Mouse (Mus musculus): ENCODE measurements around the gene Hectd1. TPM values are rescaled to one million over a fixed set of nuclear protein-coding genes. Genes with fewer than 3 reads are reported as not detected.

Gene Hectd1
- polyA plus RNA-seq, 1 experiment from 2014 or later, result 41.7 TPM

GRCm38 (mm10) chr12:51858134-51859028, 29.0 kb upstream of the Hectd1 start:
- H3K27me3 ChIP-seq (replicated peaks; ENCODE audit: control insufficient read depth, insufficient read depth, low read length), result no peaks in the 10 kb centered on the region
- H3K9ac ChIP-seq (replicated peaks; ENCODE audit: low read depth, low read length), result no peak overlapping the region
- H3K9me3 ChIP-seq (ENCODE audit: control insufficient read depth, low read length), result no peaks in the 10 kb centered on the region
- no peaks in the 10 kb centered on the region for H3K4me1 ChIP-seq (replicated peaks; ENCODE audit: control insufficient read depth, insufficient read depth, low read length)
- no peak overlapping the region for H3K4me3 ChIP-seq (replicated peaks; ENCODE audit: low read length)
- no peak overlapping the region for H3K4me2 ChIP-seq (ENCODE audit: low read length)
- H3K27ac ChIP-seq (ENCODE audit: low read length), result no peak overlapping the region
- ATAC-seq, result no peak
- WGBS, result 63% methylated on average over 13 of the region's 13 CpGs
- H3K36me3 ChIP-seq (ENCODE audit: control insufficient read depth, insufficient read depth), result no peaks in the 10 kb centered on the region

DNA sequence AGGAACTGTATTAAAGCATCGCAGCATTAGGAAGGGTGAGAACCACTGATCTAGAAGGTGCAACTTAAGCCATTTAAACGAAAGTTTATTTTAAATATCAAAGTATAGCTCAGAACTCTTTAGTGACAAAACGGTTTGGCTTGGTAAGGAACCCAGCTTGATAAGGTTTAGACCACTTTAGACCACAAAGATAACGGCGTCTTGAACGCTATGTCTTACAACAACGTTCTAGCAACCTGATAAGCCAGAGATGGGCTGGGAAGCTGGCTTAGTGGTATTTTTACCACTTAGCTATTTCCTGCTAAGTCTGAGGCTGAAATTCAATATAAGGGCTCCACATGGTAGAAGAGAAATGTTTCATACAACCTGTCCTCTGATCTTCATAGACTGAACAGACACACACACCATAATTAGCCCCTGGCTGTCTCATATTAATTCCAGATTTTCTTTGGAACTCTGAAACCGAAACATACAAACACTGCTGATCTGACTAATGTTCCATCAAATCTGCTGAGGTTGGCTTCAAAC, 27.5 kb upstream of the Hectd1 start:
- no peaks in the 10 kb centered on the region for H3K27me3 ChIP-seq (replicated peaks; ENCODE audit: control insufficient read depth, insufficient read depth, low read length)
- H3K36me3 ChIP-seq (ENCODE audit: control insufficient read depth, insufficient read depth), result no peaks in the 10 kb centered on the region
- no peak for ATAC-seq
- no peaks in the 10 kb centered on the region for H3K9me3 ChIP-seq (ENCODE audit: control insufficient read depth, low read length)
- no peak overlapping the region for H3K9ac ChIP-seq (replicated peaks; ENCODE audit: low read depth, low read length)
- WGBS, result 92% methylated on average over 8 of the region's 8 CpGs
- no peaks in the 10 kb centered on the region for H3K4me1 ChIP-seq (replicated peaks; ENCODE audit: control insufficient read depth, insufficient read depth, low read length)
- no peak overlapping the region for H3K4me3 ChIP-seq (replicated peaks; ENCODE audit: low read length)
- no peak overlapping the region for H3K4me2 ChIP-seq (ENCODE audit: low read length)
- no peak overlapping the region for H3K27ac ChIP-seq (ENCODE audit: low read length)

DNA sequence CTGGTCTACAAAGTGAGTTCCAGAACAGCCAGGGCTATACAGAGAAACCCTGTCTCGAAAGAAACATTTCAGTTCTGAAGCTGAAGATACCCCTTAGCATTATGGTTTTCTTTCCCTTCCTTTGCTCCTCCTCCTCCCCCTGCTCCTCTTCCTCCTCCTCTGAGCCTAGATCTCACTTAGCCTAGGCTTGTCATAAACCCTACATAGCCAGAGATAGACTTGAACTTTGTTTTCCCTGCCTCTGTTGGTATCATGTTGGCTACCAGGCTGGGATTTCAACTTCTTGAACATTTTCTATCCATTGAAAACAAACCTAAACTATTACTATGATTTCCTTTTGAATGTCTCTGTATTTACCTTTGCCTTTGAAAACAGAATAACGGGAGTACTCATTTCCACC, 26.5 kb upstream of the Hectd1 start:
- H3K4me1 ChIP-seq (replicated peaks; ENCODE audit: control insufficient read depth, insufficient read depth, low read length), result no peaks in the 10 kb centered on the region
- H3K36me3 ChIP-seq (ENCODE audit: control insufficient read depth, insufficient read depth), result no peaks in the 10 kb centered on the region
- no peak overlapping the region for H3K9ac ChIP-seq (replicated peaks; ENCODE audit: low read depth, low read length)
- H3K27ac ChIP-seq (ENCODE audit: low read length), result no peak overlapping the region
- 90% methylated on average over 2 of the region's 2 CpGs for WGBS
- H3K9me3 ChIP-seq (ENCODE audit: control insufficient read depth, low read length), result no peaks in the 10 kb centered on the region
- H3K27me3 ChIP-seq (replicated peaks; ENCODE audit: control insufficient read depth, insufficient read depth, low read length), result no peaks in the 10 kb centered on the region
- H3K4me3 ChIP-seq (replicated peaks; ENCODE audit: low read length), result no peak overlapping the region
- no peak for ATAC-seq
- no peak overlapping the region for H3K4me2 ChIP-seq (ENCODE audit: low read length)

GRCm38 (mm10) chr12:51855453-51855852, 26.1 kb upstream of the Hectd1 start:
- no peaks in the 10 kb centered on the region for H3K9me3 ChIP-seq (ENCODE audit: control insufficient read depth, low read length)
- 73% methylated on average over 7 of the region's 7 CpGs for WGBS

DNA sequence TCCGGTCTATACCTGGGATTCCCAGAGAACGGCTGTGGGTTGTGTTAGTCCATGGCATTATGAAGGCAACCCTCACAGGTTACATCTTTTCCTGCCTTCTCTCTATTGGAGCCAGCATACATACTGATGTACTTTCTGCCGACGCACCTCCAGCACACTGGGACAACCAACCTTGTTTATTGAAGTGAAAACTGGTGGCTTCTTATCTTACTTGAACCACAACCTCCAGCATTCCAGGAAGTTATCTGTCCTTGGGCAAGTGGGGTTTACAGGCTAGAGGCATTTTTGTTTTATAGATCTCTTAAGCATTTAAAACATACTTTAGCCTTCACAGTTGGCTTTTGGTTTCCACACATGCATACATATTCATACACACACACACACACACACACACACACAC, 22.3 kb upstream of the Hectd1 start:
- Histone ChIP-seq H3K27ac (ENCODE audit: low read length) (no peak overlapping the region), H3K4me2 (ENCODE audit: low read length) (no peak overlapping the region), H3K4me1 (replicated peaks; ENCODE audit: control insufficient read depth, insufficient read depth, low read length) (no peaks in the 10 kb centered on the region), H3K9me3 (ENCODE audit: control insufficient read depth, low read length) (no peaks in the 10 kb centered on the region), H3K4me3 (replicated peaks; ENCODE audit: low read length) (no peak overlapping the region), H3K27me3 (replicated peaks; ENCODE audit: control insufficient read depth, insufficient read depth, low read length) (no peaks in the 10 kb centered on the region), H3K36me3 (ENCODE audit: control insufficient read depth, insufficient read depth) (no peaks in the 10 kb centered on the region), H3K9ac (replicated peaks; ENCODE audit: low read depth, low read length) (no peak overlapping the region)
- WGBS, result 89% methylated on average over 4 of the region's 4 CpGs
- ATAC-seq, result no peak

More at GRCm38 (mm10) chr12:51855453-51855852, 26.1 kb upstream of the Hectd1 start:
- no peaks in the 10 kb centered on the region for H3K36me3 ChIP-seq (ENCODE audit: control insufficient read depth, insufficient read depth)
- no peak overlapping the region for H3K4me2 ChIP-seq (ENCODE audit: low read length)
- H3K4me1 ChIP-seq (replicated peaks; ENCODE audit: control insufficient read depth, insufficient read depth, low read length), result no peaks in the 10 kb centered on the region
- H3K4me3 ChIP-seq (replicated peaks; ENCODE audit: low read length), result no peak overlapping the region
- no peak overlapping the region for H3K9ac ChIP-seq (replicated peaks; ENCODE audit: low read depth, low read length)
- H3K27ac ChIP-seq (ENCODE audit: low read length), result no peak overlapping the region
- no peak for ATAC-seq
- no peaks in the 10 kb centered on the region for H3K27me3 ChIP-seq (replicated peaks; ENCODE audit: control insufficient read depth, insufficient read depth, low read length)

- H3K27me3 ChIP-seq (replicated peaks; ENCODE audit: control insufficient read depth, insufficient read depth, low read length), result no peaks in the 10 kb centered on the region
- no peaks in the 10 kb centered on the region for H3K4me1 ChIP-seq (replicated peaks; ENCODE audit: control insufficient read depth, insufficient read depth, low read length)
- no peak for ATAC-seq
- no peak overlapping the region for H3K9ac ChIP-seq (replicated peaks; ENCODE audit: low read depth, low read length)
- H3K36me3 ChIP-seq (ENCODE audit: control insufficient read depth, insufficient read depth), result no peaks in the 10 kb centered on the region
- WGBS, result 87% methylated on average over 3 of the region's 3 CpGs
- no peaks in the 10 kb centered on the region for H3K9me3 ChIP-seq (ENCODE audit: control insufficient read depth, low read length)
- H3K4me2 ChIP-seq (ENCODE audit: low read length), result no peak overlapping the region
- H3K4me3 ChIP-seq (replicated peaks; ENCODE audit: low read length), result no peak overlapping the region
- no peak overlapping the region for H3K27ac ChIP-seq (ENCODE audit: low read length)
Observed at GRCm38 (mm10) chr12:51851155-51851554, 21.8 kb upstream of the Hectd1 start.

DNA sequence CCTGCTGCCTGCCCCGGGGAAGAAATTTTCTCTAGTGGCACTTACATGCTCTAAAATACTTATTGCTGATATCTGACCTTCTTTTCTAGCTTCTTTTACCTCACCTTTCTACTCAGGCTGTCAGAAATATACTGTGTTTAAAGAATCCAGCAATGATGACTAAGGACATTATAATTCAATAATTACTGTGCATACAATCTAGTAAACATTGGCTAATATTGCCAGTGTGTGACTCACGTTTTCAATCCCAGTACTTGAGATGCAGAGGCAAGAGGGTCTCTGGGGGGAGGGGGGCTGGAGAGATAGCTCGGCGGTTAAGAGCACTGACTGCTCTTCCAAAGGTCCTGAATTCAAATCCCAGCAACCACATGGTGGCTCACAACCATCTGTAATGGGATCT, 21.0 kb upstream of the Hectd1 start:
- H3K36me3 ChIP-seq (ENCODE audit: control insufficient read depth, insufficient read depth), result no peaks in the 10 kb centered on the region
- no peak overlapping the region for H3K4me2 ChIP-seq (ENCODE audit: low read length)
- WGBS, result 95% methylated on average over 4 of the region's 4 CpGs
- H3K27me3 ChIP-seq (replicated peaks; ENCODE audit: control insufficient read depth, insufficient read depth, low read length), result no peaks in the 10 kb centered on the region
- H3K4me1 ChIP-seq (replicated peaks; ENCODE audit: control insufficient read depth, insufficient read depth, low read length), result no peaks in the 10 kb centered on the region
- H3K9me3 ChIP-seq (ENCODE audit: control insufficient read depth, low read length), result no peaks in the 10 kb centered on the region
- H3K27ac ChIP-seq (ENCODE audit: low read length), result no peak overlapping the region
- H3K9ac ChIP-seq (replicated peaks; ENCODE audit: low read depth, low read length), result no peak overlapping the region
- H3K4me3 ChIP-seq (replicated peaks; ENCODE audit: low read length), result no peak overlapping the region
- ATAC-seq, result no peak

DNA sequence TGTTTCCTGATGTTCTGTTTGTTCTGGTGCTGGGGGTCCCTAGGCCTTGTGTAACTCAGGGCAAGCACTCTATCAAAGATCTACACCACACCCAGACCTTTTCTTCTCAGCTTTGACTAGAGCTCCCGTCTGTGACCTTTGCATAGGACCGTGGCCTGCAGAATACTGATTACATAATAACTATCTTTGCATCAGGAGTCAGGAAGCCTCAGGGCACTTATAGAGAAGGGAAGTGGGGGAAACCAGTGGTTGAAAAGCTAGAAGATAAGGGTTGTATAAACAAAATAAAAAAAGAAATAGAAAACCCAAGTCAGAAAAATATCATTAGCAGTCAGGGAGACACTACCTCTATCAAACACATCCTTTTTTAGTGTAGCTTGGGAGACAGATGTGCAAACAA, 20.6 kb upstream of the Hectd1 start:
- H3K4me3 ChIP-seq (replicated peaks; ENCODE audit: low read length), result no peak overlapping the region
- 90% methylated on average over 2 of the region's 2 CpGs for WGBS
- no peaks in the 10 kb centered on the region for H3K4me1 ChIP-seq (replicated peaks; ENCODE audit: control insufficient read depth, insufficient read depth, low read length)
- no peaks in the 10 kb centered on the region for H3K27me3 ChIP-seq (replicated peaks; ENCODE audit: control insufficient read depth, insufficient read depth, low read length)
- H3K9ac ChIP-seq (replicated peaks; ENCODE audit: low read depth, low read length), result no peak overlapping the region
- H3K9me3 ChIP-seq (ENCODE audit: control insufficient read depth, low read length), result no peaks in the 10 kb centered on the region
- H3K36me3 ChIP-seq (ENCODE audit: control insufficient read depth, insufficient read depth), result no peaks in the 10 kb centered on the region
- no peak overlapping the region for H3K4me2 ChIP-seq (ENCODE audit: low read length)
- no peak overlapping the region for H3K27ac ChIP-seq (ENCODE audit: low read length)
- no peak for ATAC-seq

- no peaks in the 10 kb centered on the region for H3K9me3 ChIP-seq (ENCODE audit: control insufficient read depth, low read length)
- H3K9ac ChIP-seq (replicated peaks; ENCODE audit: low read depth, low read length), result no peak overlapping the region
- no peaks in the 10 kb centered on the region for H3K27me3 ChIP-seq (replicated peaks; ENCODE audit: control insufficient read depth, insufficient read depth, low read length)
- 85% methylated on average over 9 of the region's 9 CpGs for WGBS
- no peak overlapping the region for H3K4me2 ChIP-seq (ENCODE audit: low read length)
- peaks cover 8% of the 10 kb centered on the region for H3K4me1 ChIP-seq (replicated peaks; ENCODE audit: control insufficient read depth, insufficient read depth, low read length)
- H3K36me3 ChIP-seq (ENCODE audit: control insufficient read depth, insufficient read depth), result no peaks in the 10 kb centered on the region
- no peak for ATAC-seq
- H3K4me3 ChIP-seq (replicated peaks; ENCODE audit: low read length), result no peak overlapping the region
- H3K27ac ChIP-seq (ENCODE audit: low read length), result no peak overlapping the region
Observed at GRCm38 (mm10) chr12:51847953-51848680, 18.8 kb upstream of the Hectd1 start.
